Mouse (Mus musculus) brain, embryonic 14.5 days (tissue): ENCODE results near the gene Nudt1. TPM values are rescaled to one million over a fixed set of nuclear protein-coding genes. Genes with fewer than 3 reads are reported as not detected.
"Not testable (repeated sequence)": the region's sequence is repeated elsewhere in the genome, so short reads cannot be mapped to it uniquely, and the experiment has no call there.

Source experiments
- DNase-seq: peaks from one replicate; pipeline ENCODE4 v3.0.0-alpha.2; 2011; ENCODE audit warnings: low read depth
- CTCF ChIP-seq: fragments of 200-500 bp; IDR thresholded peaks from 2 replicates; pipeline ENCODE4 v1.5.1; 2012; ENCODE audit warnings: inconsistent platforms, mild to moderate bottlenecking, moderate library complexity, borderline replicate concordance; ENCODE audit not compliant: insufficient read depth, insufficient read length; ENCODE audit errors: extremely low read depth
- POLR2A ChIP-seq: fragments of 200-500 bp; IDR thresholded peaks from 2 replicates; pipeline ENCODE4 v1.6.1; 2012; ENCODE audit warnings: mild to moderate bottlenecking, inconsistent platforms, borderline replicate concordance; ENCODE audit not compliant: poor library complexity, insufficient read depth, insufficient read length, severe bottlenecking; ENCODE audit errors: extremely low read depth
- polyA plus RNA-seq: library from polyadenylated mRNA; depleted of rRNA; stranded (reverse); fragments of >200 nt; gene quantifications from 2 replicates; pipeline ENCODE4 v1.2.3, GENCODE M21; 2012

Nudt1 gene
- polyA plus RNA-seq, 1 experiment: 17.3 TPM

- TF ChIP-seq POLR2A: no peak
- no peak for TF ChIP-seq CTCF
- no peak for DNase-seq
Measured at GRCm38 (mm10) chr5:140350731-140351497, 29.5 kb downstream of the Nudt1 start.

GRCm38 (mm10) chr5:140352352-140352751 lies 30.9 kb downstream of the Nudt1 start:
- TF ChIP-seq POLR2A (no peak), CTCF (no peak)
- no peak for DNase-seq

- peak; percentile 3; the same call in 1 of the 2 replicates for TF ChIP-seq CTCF
- TF ChIP-seq POLR2A: no peak
- no peak for DNase-seq
Measured at GRCm38 (mm10) chr5:140355934-140356333, 34.5 kb downstream of the Nudt1 start.

- TF ChIP-seq CTCF (no peak), POLR2A (no peak)
- DNase-seq: no peak
Measured at GRCm38 (mm10) chr5:140357466-140357865, 36.0 kb downstream of the Nudt1 start.

DNA sequence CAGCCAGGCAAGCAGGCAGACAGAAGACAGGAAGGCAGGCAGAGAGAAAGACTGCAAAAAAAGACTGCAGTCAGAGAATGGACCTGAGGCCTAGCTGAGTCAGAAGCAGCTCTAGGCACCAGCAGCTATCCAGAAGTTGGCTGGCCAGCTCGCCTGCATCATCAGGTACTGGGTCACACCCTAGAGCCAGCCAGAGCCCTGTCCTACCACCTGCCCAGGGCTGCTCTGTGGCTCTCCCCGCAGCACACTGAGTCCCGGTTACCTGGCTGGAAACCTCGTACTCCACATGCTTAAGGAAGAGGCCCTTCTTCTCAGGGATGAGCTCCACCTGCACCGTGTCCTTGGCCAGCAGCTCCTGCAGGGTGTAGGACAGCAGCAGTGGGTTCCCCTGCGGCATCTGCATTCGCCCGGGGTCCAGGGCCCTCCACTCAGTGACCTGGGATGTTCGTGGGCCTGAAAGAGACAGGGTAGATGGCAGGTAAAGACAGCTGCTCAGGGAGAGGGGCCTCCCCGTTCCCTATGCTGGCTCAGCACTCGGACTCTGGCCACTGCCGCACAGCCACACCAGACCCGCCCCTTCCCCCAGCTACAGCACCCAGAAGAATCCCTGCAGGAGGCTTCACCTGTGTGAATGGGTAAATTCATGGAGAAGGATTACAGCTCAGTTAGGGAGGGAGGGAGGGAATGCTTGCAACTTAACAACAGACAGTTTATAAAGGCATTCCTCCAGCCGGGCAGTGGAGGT lies 38.6 kb downstream of the Nudt1 start:
- DNase-seq: no peak
- no peak for TF ChIP-seq POLR2A
- TF ChIP-seq CTCF: no peak

- DNase-seq: no peak
- no peak for TF ChIP-seq CTCF
- no peak for TF ChIP-seq POLR2A
Measured at GRCm38 (mm10) chr5:140364415-140364814, 43.0 kb downstream of the Nudt1 start.

DNA sequence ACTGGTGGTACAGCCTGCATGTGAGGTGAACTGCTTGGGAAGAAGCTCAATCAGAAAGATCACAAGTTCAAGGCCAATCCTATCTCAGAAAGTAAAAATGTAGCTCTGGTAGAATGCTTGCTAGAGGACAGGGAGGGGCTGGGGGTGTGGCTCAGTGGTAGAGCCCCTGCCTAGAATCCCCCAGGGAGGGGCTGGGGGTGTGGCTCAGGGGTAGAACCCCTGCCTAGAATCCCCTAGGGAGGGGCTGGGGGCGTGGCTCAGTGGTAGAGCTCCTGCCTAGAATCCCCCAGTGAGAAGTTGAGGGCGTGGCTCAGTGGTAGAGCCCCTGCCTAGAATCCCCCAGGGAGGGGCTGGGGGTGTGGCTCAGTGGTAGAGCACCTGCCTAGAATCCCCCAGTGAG lies 46.7 kb downstream of the Nudt1 start:
- not testable (repeated sequence) for DNase-seq

DNA sequence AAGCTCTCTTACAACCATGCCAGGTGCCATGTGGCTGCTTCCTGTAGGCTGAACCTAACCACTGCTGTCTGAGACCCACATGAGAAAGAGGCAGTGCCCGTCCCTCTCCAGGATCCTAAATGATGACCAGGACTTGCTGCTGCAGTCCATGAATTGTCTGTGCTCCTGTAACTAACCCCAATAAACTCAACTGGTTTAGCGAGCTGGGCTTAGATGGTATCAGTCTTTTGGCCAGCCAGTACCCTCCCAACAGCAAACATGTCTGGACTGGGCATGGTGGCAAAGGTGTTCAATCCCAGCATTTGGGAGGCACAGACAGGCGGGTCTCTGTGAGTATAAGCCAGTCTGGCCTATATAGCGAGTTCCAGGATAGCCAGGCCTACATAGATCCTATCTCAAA lies 47.5 kb downstream of the Nudt1 start:
- no peak for TF ChIP-seq CTCF
- no peak for TF ChIP-seq POLR2A
- DNase-seq: no peak

DNA sequence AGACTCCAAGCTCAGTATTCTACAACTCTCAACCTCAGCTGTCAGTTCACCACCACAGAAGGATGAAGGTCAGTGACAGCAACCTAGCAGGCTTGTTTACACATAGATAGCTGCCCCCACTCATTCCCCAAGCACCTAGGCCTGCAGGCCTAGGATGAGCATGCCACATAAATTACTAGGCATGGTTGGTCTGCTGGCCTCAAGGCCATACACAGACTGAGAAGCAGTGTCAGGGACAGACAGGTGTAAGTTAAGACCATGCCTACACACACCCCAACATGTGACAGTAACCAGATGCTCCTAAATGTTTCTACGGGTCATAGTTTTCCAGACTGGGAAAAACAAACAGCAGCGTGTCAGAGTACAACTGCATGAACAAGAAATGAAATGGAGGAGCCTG lies 48.0 kb downstream of the Nudt1 start:
- no peak for DNase-seq
- TF ChIP-seq POLR2A (no peak), CTCF (no peak)

GRCm38 (mm10) chr5:140370446-140371254 lies 49.2 kb downstream of the Nudt1 start:
- TF ChIP-seq POLR2A (no peak), CTCF (no peak)
- no peak for DNase-seq

DNA sequence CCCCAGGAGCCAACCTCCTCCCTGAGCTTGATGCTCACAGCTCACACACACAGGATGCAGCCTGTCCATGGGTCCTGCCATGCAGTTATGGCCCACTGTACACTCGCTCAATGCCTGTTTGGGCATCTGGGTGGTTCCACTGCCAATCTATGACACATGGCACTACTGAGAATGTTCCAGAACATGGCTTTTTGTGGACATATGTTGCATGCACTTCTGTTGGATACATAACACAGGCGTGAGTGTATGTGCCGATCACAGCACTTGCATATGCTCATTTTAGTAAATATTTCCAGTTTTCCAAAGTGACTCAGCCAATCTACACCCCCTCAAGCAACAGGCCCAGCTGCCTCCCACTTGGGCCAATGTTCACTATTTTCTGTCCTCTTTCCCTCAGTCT lies 50.2 kb downstream of the Nudt1 start:
- no peak for TF ChIP-seq CTCF
- no peak for TF ChIP-seq POLR2A
- peak; percentile 66 for DNase-seq
